In genomic region chr2:71670882-71671281, GRCm38 (mm10) we compare ENCODE assay signal across 11 mouse cellular contexts.
DNase-seq lines count a peak whose midpoint lies in the region; ATAC-seq lines count a peak whose summit lies in the region.
"Had no signal": no experiment of that assay in that cellular context is flagged by ENCODE, and none has a peak within 500 bp of the region (broad histone marks: within the 10 kb centered on the region; RNA-seq: fewer than 3 reads in every experiment).

No protein-coding gene starts in this region.

- peak; percentile 37; the same call in 1 of the 2 replicates for ATAC-seq in liver, embryonic 16.5 days (ENCODE audit: low read depth)
- ATAC-seq: forebrain, postnatal 0 days had no signal

- H3K4me1 ChIP-seq in liver, embryonic 16.5 days (ENCODE audit: control insufficient read depth, low read depth, low read length) = no peaks in the 10 kb centered on the region

- H3K36me3 ChIP-seq in liver, embryonic 16.5 days (ENCODE audit: control insufficient read depth, insufficient read depth) = no peaks in the 10 kb centered on the region

- no peak overlapping the region for H3K4me3 ChIP-seq in liver, embryonic 16.5 days (ENCODE audit: low read depth, low read length)

- no peaks in the 10 kb centered on the region for H3K27me3 ChIP-seq in liver, embryonic 16.5 days (ENCODE audit: control insufficient read depth, insufficient read depth, low read depth, low read length)

- no peaks in the 10 kb centered on the region for H3K9me3 ChIP-seq in liver, embryonic 16.5 days (replicated peaks; ENCODE audit: control insufficient read depth, low read length)

- no peak overlapping the region for H3K4me2 ChIP-seq in liver, embryonic 16.5 days (ENCODE audit: low read depth, low read length)
- H3K4me2 ChIP-seq: midbrain, embryonic 11.5 days had no signal

- no peak overlapping the region for H3K9ac ChIP-seq in liver, embryonic 16.5 days (ENCODE audit: low read depth, low read length)
- H3K9ac ChIP-seq: forebrain, postnatal 0 days had no signal

- DNase-seq in adrenal gland, adult (ENCODE audit: inconsistent age in 2 of 2, low spot score in 1 of 2) = peak; percentile 63 to 79
- no peak for DNase-seq in adrenal gland, postnatal 4 days (ENCODE audit: low spot score in 2 of 2)
- DNase-seq in gastrocnemius, postnatal 25 days = peak; percentile 25
- DNase-seq in kidney, adult 18-20 months = peak; percentile 31
- no peak for DNase-seq in left cerebral cortex, postnatal 14 days (ENCODE audit: low spot score in 2 of 2)
- DNase-seq in ovary, postnatal 36 days (ENCODE audit: low spot score) = no peak
- no peak for DNase-seq in thymus, postnatal 4 days
- DNase-seq: cerebellum, adult 11 months; forebrain, postnatal 0 days had no signal

- H3K27ac ChIP-seq in liver, embryonic 16.5 days (ENCODE audit: low read length) = no peak overlapping the region

- 20% methylated on average over 4 of the region's 4 CpGs for WGBS in liver, embryonic 16.5 days (ENCODE audit: insufficient replicate concordance)

- intact Hi-C loops in left cerebral cortex, postnatal 14 days (cut with DNase I) = no loop called here

Comparison
In these comparisons a context has a peak if more than half of its experiments do, and no peak if none do; other contexts are left out.
1. DNase-seq: peak in adrenal gland, adult (2 of 2), gastrocnemius, postnatal 25 days (single experiment) and kidney, adult 18-20 months (single experiment); none in adrenal gland, postnatal 4 days (0 of 2), left cerebral cortex, postnatal 14 days (0 of 2), ovary, postnatal 36 days (single experiment) and thymus, postnatal 4 days (single experiment).